ENCODE assay signal across 17 mouse cellular contexts in the genomic region with DNA sequence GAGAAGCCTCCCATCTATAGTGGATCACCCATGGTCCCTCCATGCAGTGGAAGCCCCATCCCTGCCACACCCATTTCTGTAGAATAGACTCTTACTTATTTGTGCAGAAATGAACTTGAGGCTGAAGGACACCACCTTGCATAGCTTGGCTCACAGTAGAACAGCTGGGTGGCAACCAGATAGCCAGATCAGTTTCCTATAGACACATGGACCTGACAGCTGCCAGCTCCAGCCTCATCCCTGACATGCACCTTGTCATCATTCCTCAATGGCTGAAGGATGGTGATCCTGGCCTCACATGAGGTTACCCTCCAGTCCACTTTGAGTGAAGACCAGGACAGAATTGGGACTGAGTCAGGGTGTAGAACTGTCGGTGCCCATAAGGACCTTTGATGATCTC.
DNase-seq lines count a peak whose midpoint lies in the region; TF ChIP-seq lines count a peak whose summit lies in the region.
"Had no signal": no experiment of that assay in that cellular context is flagged by ENCODE, and none has a peak within 500 bp of the region (broad histone marks: within the 10 kb centered on the region; RNA-seq: fewer than 3 reads in every experiment).

No protein-coding gene starts in this region.

- H3K4me2 ChIP-seq in myocyte (ENCODE audit: low read depth) = no peak overlapping the region

- no peak for DNase-seq in adrenal gland, postnatal 4 days (ENCODE audit: low spot score in 2 of 2)
- DNase-seq: adrenal gland, adult 2 months; adrenal gland, adult 8-10 months; adrenal gland, postnatal 10 days; adrenal gland, postnatal 14 days; adrenal gland, postnatal 25 days; adrenal gland, postnatal 36 days; B cell, adult 2 months; cerebellum, adult 11 months; cerebellum, adult 11-12 months; cerebellum, adult 18-20 months; cerebellum, adult 2 months; cerebellum, adult 8-10 months had no signal

- no peak overlapping the region for H3K4me3 ChIP-seq in myocyte

- no peaks in the 10 kb centered on the region for H3K27me3 ChIP-seq in myocyte (ENCODE audit: control insufficient read depth, insufficient read depth, insufficient read length)
- H3K27me3 ChIP-seq: CH12.LX, Patski had no signal

- no peaks in the 10 kb centered on the region for H3K36me3 ChIP-seq in myocyte (ENCODE audit: control insufficient read depth, insufficient read depth)
- H3K36me3 ChIP-seq: G1E had no signal

- no peak for TF ChIP-seq POLR2A in myocyte (IDR thresholded peaks at IDR 0.05; ENCODE audit: insufficient read length, low read depth)

- no peak overlapping the region for H3ac ChIP-seq in myocyte (ENCODE audit: control insufficient read depth, insufficient read length)

- H3K79me2 ChIP-seq in myocyte (ENCODE audit: control insufficient read depth, insufficient read depth) = no peaks in the 10 kb centered on the region

TF ChIP-seq in myocyte, 11 proteins besides CTCF, POLR2A, EP300 and RAD21:
- TF ChIP-seq REST (IDR thresholded peaks at IDR 0.05; ENCODE audit: insufficient read depth, insufficient read length) (no peak), TCF12 (IDR thresholded peaks at IDR 0.05; ENCODE audit: insufficient read depth, poor library complexity, severe bottlenecking) (no peak), MYOD1 (IDR thresholded peaks at IDR 0.05; ENCODE audit: control insufficient read depth in 1 of 3, insufficient read length in 2 of 3, low read depth in 2 of 3) (peak in 2 of 3 experiments; percentile 35 to 69), SRF (IDR thresholded peaks at IDR 0.05; ENCODE audit: control insufficient read depth, insufficient read length, low read depth) (no peak), MYOG (IDR thresholded peaks at IDR 0.05; ENCODE audit: control insufficient read depth in 1 of 3, insufficient read depth in 1 of 3, insufficient read length in 2 of 3, low read depth in 2 of 3) (peak in 2 of 3 experiments; percentile 16 to 66), MAX (IDR thresholded peaks at IDR 0.05; ENCODE audit: low read depth) (no peak), POLR2AphosphoS2 (IDR thresholded peaks at IDR 0.05; ENCODE audit: insufficient read length, low read depth) (no peak), TCF3 (IDR thresholded peaks at IDR 0.05; ENCODE audit: insufficient read length, low read depth) (no peak), USF1 (IDR thresholded peaks at IDR 0.05; ENCODE audit: low read depth) (no peak), CEBPB (IDR thresholded peaks at IDR 0.05; ENCODE audit: insufficient read depth, poor library complexity, severe bottlenecking) (no peak), E2F4 (IDR thresholded peaks at IDR 0.05; ENCODE audit: insufficient read depth) (no peak)
